Mouse (Mus musculus): Measurements from ENCODE around the gene Rarb.

The Rarb gene

DNA sequence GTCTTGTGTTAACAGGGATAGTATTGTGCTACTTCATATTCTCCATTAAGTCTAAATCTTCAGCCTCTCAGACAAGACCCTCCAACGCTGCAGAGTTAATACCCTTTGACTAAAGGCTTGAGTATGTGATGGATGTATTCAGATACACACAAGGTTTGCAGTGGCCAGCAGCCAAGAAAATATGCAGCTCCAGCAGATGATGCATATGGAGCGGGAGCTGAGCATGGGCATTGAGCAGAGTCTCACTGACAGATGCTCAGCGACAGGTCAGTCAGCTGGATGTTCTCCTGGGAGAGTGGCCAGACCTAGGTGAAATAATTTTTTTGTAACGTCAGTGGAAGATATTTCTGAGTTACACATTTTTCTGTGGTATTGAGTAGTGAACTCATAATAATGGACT lies 229.8 kb downstream of the Rarb start:
- no peak for DNase-seq (ENCODE audit: low read depth, low spot score)

DNA sequence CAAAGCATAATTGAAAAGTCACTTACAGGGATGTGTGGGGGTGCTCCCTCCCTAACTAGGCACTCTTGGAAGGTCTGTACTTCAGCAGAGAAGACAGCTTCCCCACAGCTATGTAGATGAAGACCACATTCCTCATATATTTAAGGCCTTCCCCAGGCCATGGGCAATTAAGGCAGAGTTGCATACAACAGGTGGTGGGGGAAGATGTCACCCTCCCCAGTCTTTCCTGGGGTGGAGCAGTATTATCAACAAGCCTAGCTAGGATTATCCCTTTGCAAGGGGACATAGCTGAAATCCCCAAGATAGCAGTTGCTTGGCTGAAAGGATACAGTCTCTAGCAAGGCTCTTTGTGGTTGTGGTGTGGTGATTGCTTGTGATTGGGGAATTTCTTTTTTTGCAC lies 240.9 kb downstream of the Rarb start:
- no peak for DNase-seq (ENCODE audit: low read depth, low spot score)

DNA sequence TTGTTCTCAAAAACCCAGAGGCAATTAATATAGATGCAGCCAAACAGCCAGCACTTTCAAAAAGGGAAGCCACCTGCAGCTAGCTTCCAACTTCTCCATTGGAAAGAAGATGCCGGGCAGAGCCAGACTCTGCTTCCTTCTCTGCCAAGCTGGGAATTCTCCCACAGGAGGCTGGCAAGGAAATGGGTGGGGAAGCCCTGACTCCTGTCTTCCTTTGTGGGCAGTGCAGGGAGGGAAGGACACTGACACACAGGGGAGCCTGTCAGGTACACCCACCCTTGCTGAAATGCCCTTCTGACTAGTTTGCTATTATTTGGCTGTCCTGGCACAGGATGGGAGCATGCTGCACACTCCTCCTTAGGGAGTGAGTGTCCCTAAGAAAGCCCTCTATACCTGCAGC lies 241.9 kb downstream of the Rarb start:
- DNase-seq (ENCODE audit: low read depth, low spot score): no peak

DNA sequence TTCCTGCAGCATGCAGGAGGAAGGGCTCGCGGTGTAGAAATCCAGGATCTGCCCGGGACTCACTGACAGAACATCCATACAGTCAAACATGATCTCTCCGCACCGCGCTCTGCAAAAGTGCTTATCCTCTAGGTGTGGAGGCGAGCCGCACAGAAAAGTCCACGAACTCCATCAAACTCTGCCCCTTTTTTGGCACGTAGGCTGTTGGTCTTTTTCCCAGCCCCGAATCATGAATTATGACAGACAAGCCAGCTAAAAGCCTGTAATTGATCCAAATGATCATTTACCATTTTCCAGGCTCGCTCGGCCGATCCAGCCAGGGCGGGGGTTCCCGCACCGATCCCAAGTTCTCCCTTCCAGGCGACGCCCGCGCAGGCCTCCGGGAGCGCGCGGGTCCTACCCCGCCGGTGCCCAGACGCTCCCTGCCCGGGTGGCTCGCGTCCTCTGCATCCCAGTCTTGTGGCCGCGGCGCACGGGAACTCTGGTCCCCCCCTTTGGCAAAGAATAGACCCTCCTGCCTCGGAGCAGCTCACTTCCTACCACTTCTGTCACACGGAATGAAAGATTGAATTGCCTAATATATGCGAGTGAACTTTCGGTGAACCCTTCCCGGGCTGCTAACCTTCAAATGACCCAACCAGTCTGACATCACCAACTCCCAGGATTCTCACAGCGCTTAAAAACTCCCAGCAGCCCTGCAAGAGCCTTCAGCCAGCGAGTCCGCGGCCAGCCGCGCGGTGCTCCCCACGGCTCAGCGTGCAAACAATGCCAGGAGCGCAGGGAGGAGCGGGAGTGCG lies 243.8 kb downstream of the Rarb start:
- peak; percentile 92 for DNase-seq (ENCODE audit: low read depth, low spot score)

DNA sequence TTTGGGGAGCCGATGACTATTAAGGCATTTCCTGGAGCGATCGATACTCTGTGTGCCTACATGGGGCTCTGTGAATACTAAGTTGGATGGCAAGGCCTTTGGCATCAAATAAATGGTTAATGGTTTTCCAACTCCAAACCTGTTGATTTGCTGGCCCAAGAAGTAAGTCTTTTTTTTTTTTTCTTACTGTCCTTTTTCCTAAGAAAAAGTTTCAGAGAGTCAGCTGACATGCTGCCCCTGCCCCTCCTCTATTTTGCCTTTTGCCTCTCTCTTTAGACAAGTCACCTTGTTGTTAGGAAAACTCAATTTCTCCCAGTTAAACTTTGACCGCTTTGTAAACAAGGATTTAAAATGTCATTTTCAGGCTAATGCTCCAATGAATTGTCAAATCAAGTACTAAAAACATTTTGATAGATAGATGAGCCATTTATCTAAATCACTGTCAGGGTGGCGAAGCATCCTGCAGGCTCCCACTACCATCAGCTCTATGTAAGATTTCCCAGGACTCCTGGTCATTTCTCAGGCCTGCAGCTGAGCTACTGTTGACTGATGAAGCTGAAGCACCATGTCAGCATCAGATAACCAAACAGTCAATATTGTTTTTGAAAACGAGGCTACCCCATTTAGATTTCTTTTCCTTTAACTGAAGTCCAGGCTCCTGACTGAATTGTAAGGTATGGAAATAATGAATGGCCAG lies 245.3 kb downstream of the Rarb start:
- DNase-seq (ENCODE audit: low read depth, low spot score): no peak

DNA sequence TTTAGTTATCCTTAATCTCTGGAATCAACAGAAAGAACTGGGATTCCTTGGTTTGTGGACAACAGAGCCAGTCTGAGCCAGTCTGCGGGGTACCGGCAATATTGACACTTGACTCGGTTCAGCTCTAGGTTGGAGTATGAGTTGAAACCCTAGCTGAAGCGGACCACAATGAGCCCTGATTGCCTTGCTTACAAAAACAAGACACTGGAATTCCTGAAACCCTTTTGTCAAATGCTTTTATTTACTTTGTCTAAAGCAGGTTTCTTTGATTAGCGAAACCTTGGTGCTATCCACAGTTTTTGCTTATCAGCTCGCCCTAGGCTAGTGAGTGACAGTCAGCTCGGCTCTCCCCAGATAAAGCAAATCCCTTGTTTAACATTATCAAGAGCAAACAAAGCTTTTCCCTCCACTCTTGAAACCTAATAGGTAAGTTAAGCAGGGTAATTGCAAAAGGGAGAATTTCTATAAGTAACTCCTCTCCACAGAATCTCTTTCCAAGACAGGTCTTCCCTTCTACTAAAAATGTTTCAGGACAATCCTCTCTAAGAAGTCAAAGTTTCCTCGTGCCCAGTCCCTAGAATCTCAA lies 246.1 kb downstream of the Rarb start:
- DNase-seq (ENCODE audit: low read depth, low spot score): no peak

DNA sequence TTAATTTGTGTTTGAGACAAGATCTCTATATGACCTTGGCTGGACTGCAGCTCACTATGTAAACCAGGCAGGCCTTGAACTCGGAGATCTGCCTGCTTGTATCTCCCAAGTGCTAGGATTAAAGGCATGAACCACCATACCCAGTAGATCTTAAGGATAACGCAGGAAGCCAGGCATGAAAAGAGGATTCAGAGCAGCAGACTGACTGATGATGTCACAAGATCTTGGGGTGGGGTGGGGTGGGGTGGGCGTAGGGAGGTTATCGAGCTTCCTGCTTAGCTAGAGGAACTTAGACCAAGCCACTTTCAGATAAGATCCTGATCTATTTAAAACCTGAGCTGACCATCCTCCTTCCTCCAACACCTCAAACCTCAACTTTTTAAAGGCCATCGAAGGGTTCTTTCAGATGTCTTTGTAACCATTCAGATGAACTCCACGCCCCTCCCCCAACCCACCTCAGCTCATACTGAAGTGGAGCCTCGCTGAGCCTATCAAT lies 249.4 kb downstream of the Rarb start:
- no peak for DNase-seq (ENCODE audit: low read depth, low spot score)

DNA sequence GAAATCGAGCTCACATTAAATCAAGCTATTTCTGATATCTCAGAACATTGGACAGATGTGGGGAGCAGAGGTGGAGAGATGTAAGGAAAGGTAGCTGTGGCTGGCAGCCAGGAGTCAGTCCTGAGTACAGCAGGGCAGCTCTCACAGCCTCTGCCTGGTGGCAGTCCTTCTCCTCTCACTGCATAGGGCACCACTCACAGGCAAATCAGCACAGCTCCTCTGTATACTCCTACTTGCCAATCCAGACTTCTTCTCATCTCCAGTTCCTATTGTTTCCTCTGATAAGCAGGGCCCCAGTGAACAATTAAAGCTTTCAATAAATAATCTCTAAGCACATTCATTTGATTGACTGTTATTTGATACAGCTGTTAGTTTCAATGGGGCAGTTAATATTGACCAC lies 252.0 kb downstream of the Rarb start:
- no peak for DNase-seq (ENCODE audit: low read depth, low spot score)

DNA sequence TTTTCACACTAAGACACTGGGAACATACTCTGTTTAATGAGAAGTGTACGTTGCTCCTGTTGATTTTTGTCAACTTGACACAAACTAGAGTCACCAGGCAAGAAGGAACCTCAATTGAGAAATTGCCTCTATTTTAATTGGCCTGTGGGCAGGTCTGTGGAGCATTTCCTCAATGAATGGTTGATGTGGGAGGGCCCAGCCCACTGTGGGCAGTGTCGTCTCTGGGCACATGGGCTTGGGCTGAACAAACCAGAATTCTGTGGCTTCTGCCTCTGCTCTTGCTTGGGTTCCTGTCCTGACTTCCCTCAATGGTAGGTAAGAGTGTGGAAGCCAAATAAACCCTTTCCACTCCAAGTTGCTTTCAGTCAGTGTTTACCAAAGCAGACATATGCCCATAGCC lies 255.0 kb downstream of the Rarb start:
- DNase-seq (ENCODE audit: low read depth, low spot score): no peak

DNA sequence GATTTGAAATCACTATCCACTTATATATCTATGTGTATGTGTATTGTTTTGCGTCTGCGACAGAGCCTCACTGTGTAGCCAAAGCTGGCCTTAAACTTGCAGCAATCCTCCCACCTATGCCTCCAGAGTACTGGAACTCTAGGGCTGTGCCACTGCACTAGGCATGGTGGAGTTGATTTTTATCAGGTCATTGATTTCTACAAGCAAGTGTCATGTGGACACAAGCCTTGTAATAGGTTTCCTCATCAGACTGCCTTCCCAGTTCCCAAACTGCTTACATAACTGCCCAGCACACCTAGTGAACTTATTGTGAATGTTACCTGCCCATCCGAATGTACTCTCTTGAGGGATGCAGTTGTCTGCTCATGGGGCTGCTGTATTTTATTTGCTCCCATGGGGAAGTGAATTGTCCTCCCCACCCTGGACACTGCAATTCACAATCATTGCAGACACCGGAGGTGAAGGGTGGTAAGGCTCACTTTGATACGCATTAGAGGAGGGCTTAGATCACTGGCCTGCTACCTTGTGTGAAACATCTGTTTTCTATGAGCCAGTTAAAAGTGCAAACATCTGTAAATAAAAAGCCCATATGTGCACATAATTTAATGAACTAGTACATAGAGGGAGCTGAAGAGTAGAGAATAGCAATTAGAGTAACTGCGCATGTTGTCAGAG lies 257.3 kb downstream of the Rarb start:
- no peak for DNase-seq (ENCODE audit: low read depth, low spot score)

DNA sequence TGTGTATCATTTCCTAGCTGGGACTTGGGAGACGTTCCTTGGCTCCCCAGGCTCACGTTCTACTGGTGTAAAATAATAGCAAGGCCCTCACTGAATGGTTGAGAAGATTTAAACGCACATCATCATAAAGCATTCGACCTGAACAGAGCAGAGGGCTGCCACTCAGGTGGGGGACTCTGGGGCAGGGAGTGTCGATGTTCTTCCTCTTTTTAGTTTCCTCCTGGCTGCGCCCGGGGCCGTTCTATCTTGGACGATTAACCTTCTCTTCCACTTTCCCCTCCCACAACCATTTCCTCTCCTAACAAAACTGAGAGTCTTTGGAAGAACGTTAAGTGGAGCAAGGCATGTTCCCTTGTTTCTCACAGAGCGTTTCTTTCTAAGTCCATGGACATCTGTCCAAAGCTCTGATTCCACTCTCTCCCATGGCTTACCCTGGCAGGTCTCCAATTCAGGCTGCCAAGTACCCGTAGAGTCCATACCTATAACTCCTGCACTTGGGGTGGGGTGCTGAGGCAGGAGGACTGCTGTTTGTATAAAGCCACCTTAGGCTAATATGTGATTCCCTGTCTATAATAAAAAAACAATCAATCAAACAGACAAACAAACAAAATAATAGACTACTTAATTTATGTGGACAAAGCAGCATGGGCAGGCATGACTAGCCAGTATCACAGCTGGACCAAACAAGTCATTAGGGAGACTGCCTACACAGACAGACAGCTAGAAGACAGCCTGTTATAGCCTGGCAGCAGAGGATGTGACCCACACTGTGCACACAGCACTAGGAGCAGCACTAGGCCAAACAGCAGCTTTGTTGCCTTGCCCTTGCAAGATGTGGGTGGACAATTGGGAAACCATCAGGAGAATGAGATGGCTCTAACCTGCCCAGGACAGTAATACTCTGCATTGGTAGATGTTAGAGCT lies 259.4 kb downstream of the Rarb start:
- DNase-seq (ENCODE audit: low read depth, low spot score): no peak

DNA sequence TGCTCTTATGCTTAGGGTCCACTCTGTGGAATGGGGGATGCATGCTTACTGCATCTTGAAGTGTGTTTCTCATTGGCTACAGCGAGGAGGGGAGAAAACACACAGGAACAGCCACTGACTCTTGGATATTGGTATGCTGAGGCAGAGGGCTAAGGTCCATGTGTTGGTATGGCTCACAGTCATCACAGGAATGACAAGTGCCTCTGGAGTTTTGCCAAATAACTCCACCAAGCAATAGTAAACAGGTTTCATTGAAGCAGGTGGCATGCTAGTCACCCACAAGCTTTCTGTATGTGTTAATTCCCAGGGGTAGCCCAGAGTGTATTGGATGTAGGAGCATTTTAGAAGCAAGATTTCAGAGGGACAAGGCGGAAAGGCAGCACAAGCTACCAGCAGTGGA lies 260.9 kb downstream of the Rarb start:
- DNase-seq (ENCODE audit: low read depth, low spot score): no peak

DNA sequence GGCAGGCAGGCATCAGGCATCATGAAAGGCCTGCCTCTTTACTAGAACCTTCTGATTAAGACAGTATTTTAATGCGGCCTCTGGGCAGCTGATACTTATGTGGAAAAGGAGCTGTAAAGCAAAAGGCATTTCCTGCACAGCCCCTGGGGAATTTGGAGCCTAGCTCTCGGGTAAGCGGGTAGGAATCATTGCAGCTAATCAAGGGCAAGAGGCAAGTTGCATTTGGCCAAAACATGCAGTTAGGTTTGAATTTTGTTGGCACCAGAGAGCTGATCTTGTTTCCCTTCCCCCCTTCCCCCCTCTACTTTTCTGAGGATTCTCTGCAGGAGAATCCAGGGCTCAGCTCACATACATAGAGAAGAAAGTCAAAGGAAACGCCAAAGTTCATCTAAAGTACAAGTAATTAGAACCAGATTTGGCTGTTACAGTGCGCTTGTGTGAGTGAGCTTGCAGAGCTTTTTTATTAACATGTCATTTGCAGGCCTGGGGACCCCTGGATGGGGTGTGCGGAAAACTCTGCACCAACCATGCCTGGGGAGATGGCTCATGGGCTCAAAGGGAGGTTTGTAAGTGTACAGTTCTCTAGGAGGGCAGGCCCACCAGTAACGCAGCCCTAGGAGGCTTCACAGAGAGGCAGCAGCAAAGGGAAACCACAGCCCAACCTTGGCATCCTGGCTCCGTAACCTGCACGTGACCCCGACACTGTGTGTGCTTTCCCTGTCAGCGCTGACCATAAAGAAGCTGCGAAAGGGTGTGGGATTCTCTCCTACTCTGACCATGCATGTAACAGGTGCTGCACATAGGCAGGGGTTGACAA lies 264.1 kb downstream of the Rarb start:
- DNase-seq (ENCODE audit: low read depth, low spot score): no peak

DNA sequence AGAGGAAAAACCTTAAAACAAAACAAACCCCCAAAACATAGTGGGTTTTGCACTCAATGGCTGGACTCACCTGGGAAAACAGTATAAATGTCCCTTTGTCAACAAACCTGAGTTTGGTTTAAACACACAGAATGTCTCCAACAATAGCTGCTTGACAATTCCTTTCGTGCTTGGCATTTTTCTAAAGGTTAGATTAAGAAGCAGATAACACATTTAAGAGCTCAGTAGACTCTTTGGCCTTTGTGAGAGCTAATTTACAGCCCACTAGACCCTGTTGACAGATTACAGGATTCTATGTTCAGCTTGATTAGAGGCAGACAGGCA lies 264.7 kb downstream of the Rarb start:
- no peak for DNase-seq (ENCODE audit: low read depth, low spot score)

DNA sequence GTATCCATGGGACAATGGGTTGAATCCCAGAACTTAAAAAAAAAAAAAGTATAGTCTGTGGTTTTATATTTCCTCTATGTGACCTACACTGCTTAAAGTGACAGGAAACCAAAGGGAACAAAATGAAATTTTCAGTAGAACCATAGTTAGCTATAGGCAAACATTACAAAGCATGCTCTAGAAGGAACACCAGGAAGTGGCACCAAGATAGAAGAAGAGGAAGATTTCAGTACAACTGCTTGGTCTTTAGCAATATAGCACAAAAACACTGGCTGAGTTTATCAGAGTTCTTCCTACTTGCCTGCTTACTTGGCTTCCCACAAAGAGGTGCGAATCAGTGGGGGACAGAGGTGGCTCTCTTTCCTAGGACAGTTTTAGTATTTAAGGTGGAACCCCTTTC lies 266.7 kb downstream of the Rarb start:
- DNase-seq (ENCODE audit: low read depth, low spot score): no peak

DNA sequence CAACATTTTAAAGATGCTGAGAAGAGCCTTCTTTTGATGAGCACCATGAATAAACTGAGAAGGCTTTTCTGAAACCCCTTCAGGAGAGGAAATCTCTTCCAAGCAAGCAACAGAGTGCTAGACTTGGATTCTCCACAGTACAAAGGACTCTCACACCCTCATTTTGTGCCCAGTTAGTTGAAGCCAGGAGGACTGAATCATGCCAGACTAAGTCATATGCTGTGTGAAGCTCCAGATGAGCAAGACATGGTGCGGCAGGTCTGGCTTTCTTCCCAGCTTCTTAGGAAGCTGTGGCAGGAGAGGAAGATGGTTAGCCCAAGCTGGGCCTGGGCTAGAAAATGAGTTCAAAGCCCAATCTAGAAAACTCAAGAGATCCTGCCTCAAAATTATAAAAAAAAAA lies 267.1 kb downstream of the Rarb start:
- DNase-seq (ENCODE audit: low read depth, low spot score): no peak

DNA sequence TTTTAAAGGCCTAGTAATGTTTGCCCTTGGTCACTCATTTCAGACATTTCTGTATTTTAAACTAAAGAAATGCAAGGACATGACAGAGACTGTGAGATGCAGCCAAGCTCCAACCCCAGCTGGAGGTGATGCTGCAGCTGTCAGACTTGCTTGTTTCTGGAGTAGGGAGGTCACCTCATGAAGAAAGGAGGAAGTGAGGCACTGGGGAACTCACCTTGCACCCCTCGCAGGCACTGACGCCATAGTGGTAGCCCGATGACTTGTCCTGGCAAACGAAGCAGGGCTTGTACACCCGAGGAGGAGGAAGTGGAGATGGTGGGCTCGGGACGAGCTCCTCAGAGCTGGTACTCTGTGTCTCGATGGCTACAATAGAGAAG lies 270.8 kb downstream of the Rarb start:
- no peak for DNase-seq (ENCODE audit: low read depth, low spot score)

DNA sequence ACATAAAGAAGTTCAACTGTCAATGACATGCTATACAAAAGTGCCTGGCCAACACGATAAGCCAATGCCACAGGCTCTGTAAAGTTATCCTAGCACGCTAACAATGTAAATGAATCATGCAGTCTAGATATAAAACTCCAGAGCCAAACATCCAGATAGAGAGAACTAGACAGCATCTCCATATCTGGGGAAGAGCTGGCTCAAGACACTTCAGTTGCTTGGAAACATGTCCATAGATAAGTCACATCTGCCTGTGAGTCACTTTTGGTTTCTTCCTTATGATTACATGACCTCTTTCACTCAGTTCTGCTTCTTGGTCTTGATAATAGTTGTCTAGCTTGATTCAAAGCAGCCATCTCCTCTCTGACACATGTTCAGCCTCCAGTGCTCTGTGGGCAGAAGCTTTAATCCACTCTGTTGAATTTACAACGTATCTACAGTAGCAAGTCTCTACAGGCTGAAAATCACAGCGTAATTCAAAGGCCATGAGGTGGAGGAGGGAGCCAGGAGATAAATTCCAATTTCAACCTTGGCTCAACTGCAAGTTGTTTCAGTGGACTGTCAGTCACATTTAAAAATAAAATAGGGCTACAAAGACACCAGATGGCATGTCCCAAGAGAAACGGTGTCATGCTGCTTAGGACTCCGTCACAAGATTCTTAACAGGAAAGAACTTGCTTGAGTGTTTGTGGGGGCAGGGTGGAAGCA lies 271.3 kb downstream of the Rarb start:
- no peak for DNase-seq (ENCODE audit: low read depth, low spot score)

DNA sequence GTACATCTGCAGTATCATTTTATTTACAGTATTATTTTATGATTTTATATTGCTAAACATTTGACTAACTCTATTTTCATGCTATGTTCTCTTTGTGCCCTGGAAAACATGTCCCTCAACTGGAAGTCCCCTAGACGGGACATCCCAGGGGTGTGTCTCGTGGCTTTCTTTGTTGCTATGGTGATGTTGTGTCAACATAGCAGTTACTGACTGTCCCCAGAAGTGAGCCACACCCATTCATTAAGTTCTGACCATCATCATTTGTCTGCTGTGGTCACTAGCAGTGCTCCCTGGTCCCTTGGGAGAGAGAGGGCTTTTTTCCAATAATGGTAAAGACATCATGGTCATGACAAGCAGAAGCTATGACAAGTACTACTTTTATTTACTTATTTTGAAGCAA lies 274.0 kb downstream of the Rarb start:
- no peak for DNase-seq (ENCODE audit: low read depth, low spot score)

DNA sequence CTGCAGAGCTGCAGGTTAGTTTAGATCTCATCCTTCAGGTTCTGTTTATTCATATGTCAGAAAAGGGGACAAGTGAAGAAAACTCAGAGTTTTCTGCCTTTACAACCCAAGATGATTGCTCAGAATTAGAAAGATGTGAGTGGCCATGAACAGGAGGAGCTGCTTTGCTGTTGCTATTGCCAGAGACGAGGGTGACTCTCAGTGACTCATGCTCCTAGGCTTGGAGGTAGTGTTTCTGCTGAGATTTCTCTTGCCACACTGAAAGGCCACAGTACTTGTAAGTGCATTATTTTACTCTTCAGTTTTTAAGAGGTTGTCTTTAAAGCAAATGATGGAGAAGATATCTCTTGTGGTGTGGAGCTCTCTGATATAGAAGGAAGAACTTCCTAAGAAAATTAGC lies 277.3 kb downstream of the Rarb start:
- no peak for DNase-seq (ENCODE audit: low read depth, low spot score)

Data from ES-CJ7 (cell line).